Mouse (Mus musculus): ENCODE measurements around the gene Gm10644. TPM values are rescaled to one million over a fixed set of nuclear protein-coding genes. Genes with fewer than 3 reads are reported as not detected.
"Not testable (repeated sequence)": the region's sequence is repeated elsewhere in the genome, so short reads cannot be mapped to it uniquely, and the experiment has no call there.

Gm10644 gene
- polyA plus RNA-seq, 1 experiment from 2014 or later, result 0.85 TPM

- 0 out of 2 replicates have a peak, but pooled peaks have one; percentile 7 for ATAC-seq (ENCODE audit: low FRiP score, low TSS enrichment)
- Histone ChIP-seq H3K36me3 (ENCODE audit: insufficient read depth, low read length) (peaks cover 24% of the 10 kb centered on the region), H3K27me3 (ENCODE audit: insufficient read depth, low read length) (no peaks in the 10 kb centered on the region), H3K4me2 (replicated peaks; ENCODE audit: low read depth, low read length) (peak within 1 kb of the TSS; percentile 83), H3K27ac (ENCODE audit: low read length) (peak within 1 kb of the TSS; percentile 97), H3K9me3 (ENCODE audit: low read length) (no peaks in the 10 kb centered on the region), H3K4me1 (ENCODE audit: insufficient read depth, low read length) (peaks cover 24% of the 10 kb centered on the region), H3K9ac (replicated peaks; ENCODE audit: low read length) (peak within 1 kb of the TSS; percentile 88), H3K4me3 (ENCODE audit: low read length) (peak within 1 kb of the TSS; percentile 78)
- WGBS, result 0% methylated on average over 31 of the region's 112 CpGs
Measured at GRCm38 (mm10) chr8:83997511-83998141, 42.6 kb upstream of the Gm10644 start, which contains the start of gene Samd1. Gene Samd1, plus strand, starts transcription at chr8:83997672.

GRCm38 (mm10) chr8:83996567-83997505, 41.8 kb upstream of the Gm10644 start:
- peak; percentile 84 for ATAC-seq (ENCODE audit: low FRiP score, low TSS enrichment)
- peak overlapping the region; percentile 97 for H3K27ac ChIP-seq (ENCODE audit: low read length)
- peaks cover 28% of the 10 kb centered on the region for H3K36me3 ChIP-seq (ENCODE audit: insufficient read depth, low read length)
- peak overlapping the region; percentile 78 for H3K4me3 ChIP-seq (ENCODE audit: low read length)
- 0% methylated on average over 63 of the region's 103 CpGs for WGBS
- H3K27me3 ChIP-seq (ENCODE audit: insufficient read depth, low read length), result no peaks in the 10 kb centered on the region
- H3K4me1 ChIP-seq (ENCODE audit: insufficient read depth, low read length), result peaks cover 23% of the 10 kb centered on the region
- peak overlapping the region; percentile 88 for H3K9ac ChIP-seq (replicated peaks; ENCODE audit: low read length)
- H3K9me3 ChIP-seq (ENCODE audit: low read length), result no peaks in the 10 kb centered on the region
- peak overlapping the region; percentile 83 for H3K4me2 ChIP-seq (replicated peaks; ENCODE audit: low read depth, low read length)

GRCm38 (mm10) chr8:83995973-83996372, 41.0 kb upstream of the Gm10644 start:
- Histone ChIP-seq H3K9me3 (ENCODE audit: low read length) (no peaks in the 10 kb centered on the region), H3K27me3 (ENCODE audit: insufficient read depth, low read length) (no peaks in the 10 kb centered on the region), H3K9ac (replicated peaks; ENCODE audit: low read length) (peak overlapping the region; percentile 88; the same call in 1 of the 2 replicates), H3K4me2 (replicated peaks; ENCODE audit: low read depth, low read length) (peak overlapping the region; percentile 83), H3K4me1 (ENCODE audit: insufficient read depth, low read length) (peaks cover 20% of the 10 kb centered on the region), H3K4me3 (ENCODE audit: low read length) (peak overlapping the region; percentile 78), H3K27ac (ENCODE audit: low read length) (peak overlapping the region; percentile 97), H3K36me3 (ENCODE audit: insufficient read depth, low read length) (peaks cover 36% of the 10 kb centered on the region)
- 17% methylated on average over 12 of the region's 12 CpGs for whole genome bisulfite sequencing
- ATAC-seq (ENCODE audit: low FRiP score, low TSS enrichment), result no peak

GRCm38 (mm10) chr8:83994030-83994429, 39.0 kb upstream of the Gm10644 start:
- H3K9ac ChIP-seq (replicated peaks; ENCODE audit: low read length), result no peak overlapping the region
- H3K4me2 ChIP-seq (replicated peaks; ENCODE audit: low read depth, low read length), result no peak overlapping the region
- no peak for ATAC-seq (ENCODE audit: low FRiP score, low TSS enrichment)
- 92% methylated on average over 3 of the region's 3 CpGs for WGBS
- H3K4me3 ChIP-seq (ENCODE audit: low read length), result no peak overlapping the region
- peaks cover 10% of the 10 kb centered on the region for H3K4me1 ChIP-seq (ENCODE audit: insufficient read depth, low read length)
- H3K27ac ChIP-seq (ENCODE audit: low read length), result no peak overlapping the region
- peaks cover 35% of the 10 kb centered on the region for H3K36me3 ChIP-seq (ENCODE audit: insufficient read depth, low read length)
- no peaks in the 10 kb centered on the region for H3K27me3 ChIP-seq (ENCODE audit: insufficient read depth, low read length)
- no peaks in the 10 kb centered on the region for H3K9me3 ChIP-seq (ENCODE audit: low read length)

GRCm38 (mm10) chr8:83992488-83992887, 37.5 kb upstream of the Gm10644 start:
- H3K9ac ChIP-seq (replicated peaks; ENCODE audit: low read length), result no peak overlapping the region
- H3K4me3 ChIP-seq (ENCODE audit: low read length), result no peak overlapping the region
- ATAC-seq (ENCODE audit: low FRiP score, low TSS enrichment), result no peak
- peaks cover 7% of the 10 kb centered on the region for H3K4me1 ChIP-seq (ENCODE audit: insufficient read depth, low read length)
- H3K36me3 ChIP-seq (ENCODE audit: insufficient read depth, low read length), result peaks cover 50% of the 10 kb centered on the region
- no peak overlapping the region for H3K27ac ChIP-seq (ENCODE audit: low read length)
- no peak overlapping the region for H3K4me2 ChIP-seq (replicated peaks; ENCODE audit: low read depth, low read length)
- H3K9me3 ChIP-seq (ENCODE audit: low read length), result no peaks in the 10 kb centered on the region
- whole genome bisulfite sequencing, result 56% methylated on average over 2 of the region's 2 CpGs
- no peaks in the 10 kb centered on the region for H3K27me3 ChIP-seq (ENCODE audit: insufficient read depth, low read length)

- 93% methylated on average over 14 of the region's 14 CpGs for WGBS
- H3K4me3 ChIP-seq (ENCODE audit: low read length), result no peak overlapping the region
- no peak overlapping the region for H3K9ac ChIP-seq (replicated peaks; ENCODE audit: low read length)
- peaks cover 70% of the 10 kb centered on the region for H3K36me3 ChIP-seq (ENCODE audit: insufficient read depth, low read length)
- H3K4me2 ChIP-seq (replicated peaks; ENCODE audit: low read depth, low read length), result no peak overlapping the region
- no peak overlapping the region for H3K27ac ChIP-seq (ENCODE audit: low read length)
- no peaks in the 10 kb centered on the region for H3K9me3 ChIP-seq (ENCODE audit: low read length)
- H3K4me1 ChIP-seq (ENCODE audit: insufficient read depth, low read length), result no peaks in the 10 kb centered on the region
- no peak for ATAC-seq (ENCODE audit: low FRiP score, low TSS enrichment)
- no peaks in the 10 kb centered on the region for H3K27me3 ChIP-seq (ENCODE audit: insufficient read depth, low read length)
Measured at GRCm38 (mm10) chr8:83990170-83990569, 35.2 kb upstream of the Gm10644 start.

GRCm38 (mm10) chr8:83989243-83989642, 34.2 kb upstream of the Gm10644 start:
- H3K36me3 ChIP-seq (ENCODE audit: insufficient read depth, low read length), result peaks cover 73% of the 10 kb centered on the region
- no peak overlapping the region for H3K4me2 ChIP-seq (replicated peaks; ENCODE audit: low read depth, low read length)
- no peaks in the 10 kb centered on the region for H3K9me3 ChIP-seq (ENCODE audit: low read length)
- H3K27me3 ChIP-seq (ENCODE audit: insufficient read depth, low read length), result no peaks in the 10 kb centered on the region
- H3K4me3 ChIP-seq (ENCODE audit: low read length), result no peak overlapping the region
- WGBS, result 86% methylated on average over 7 of the region's 7 CpGs
- H3K4me1 ChIP-seq (ENCODE audit: insufficient read depth, low read length), result no peaks in the 10 kb centered on the region
- H3K9ac ChIP-seq (replicated peaks; ENCODE audit: low read length), result no peak overlapping the region
- no peak for ATAC-seq (ENCODE audit: low FRiP score, low TSS enrichment)
- no peak overlapping the region for H3K27ac ChIP-seq (ENCODE audit: low read length)

GRCm38 (mm10) chr8:83983222-83983621, 28.2 kb upstream of the Gm10644 start:
- H3K9me3 ChIP-seq (ENCODE audit: low read length); H3K4me2 ChIP-seq (replicated peaks; ENCODE audit: low read depth, low read length); H3K9ac ChIP-seq (replicated peaks; ENCODE audit: low read length); H3K27ac ChIP-seq (ENCODE audit: low read length); H3K27me3 ChIP-seq (ENCODE audit: insufficient read depth, low read length); ATAC-seq (ENCODE audit: low FRiP score, low TSS enrichment); H3K4me1 ChIP-seq (ENCODE audit: insufficient read depth, low read length); H3K4me3 ChIP-seq (ENCODE audit: low read length): not testable (repeated sequence)
- H3K36me3 ChIP-seq (ENCODE audit: insufficient read depth, low read length), result peaks cover 68% of the 10 kb centered on the region
- 98% methylated on average over 2 of the region's 2 CpGs for WGBS

- Histone ChIP-seq H3K27ac (ENCODE audit: low read length) (no peak overlapping the region), H3K4me3 (ENCODE audit: low read length) (no peak overlapping the region), H3K4me2 (replicated peaks; ENCODE audit: low read depth, low read length) (no peak overlapping the region), H3K9me3 (ENCODE audit: low read length) (no peaks in the 10 kb centered on the region; the same call in 1 of the 2 replicates), H3K36me3 (ENCODE audit: insufficient read depth, low read length) (peaks cover 60% of the 10 kb centered on the region), H3K4me1 (ENCODE audit: insufficient read depth, low read length) (peaks cover 6% of the 10 kb centered on the region), H3K9ac (replicated peaks; ENCODE audit: low read length) (no peak overlapping the region), H3K27me3 (ENCODE audit: insufficient read depth, low read length) (no peaks in the 10 kb centered on the region)
- WGBS, result 80% methylated on average over 4 of the region's 4 CpGs
- no peak for ATAC-seq (ENCODE audit: low FRiP score, low TSS enrichment)
Measured at GRCm38 (mm10) chr8:83982449-83982848, 27.4 kb upstream of the Gm10644 start.
